Mouse (Mus musculus) thymus, adult 2 months (tissue): ENCODE results near the gene Gpr65.

Source experiments
- CTCF ChIP-seq: fragments of 200-500 bp; IDR thresholded peaks from 2 replicates; pipeline ENCODE4 v1.5.1; 2012; ENCODE audit warnings: mild to moderate bottlenecking, control low read depth, low read length, moderate library complexity, borderline replicate concordance; ENCODE audit not compliant: control insufficient read depth, poor library complexity, insufficient read depth; ENCODE audit errors: extremely low read depth
- POLR2A ChIP-seq: fragments of 200-500 bp; IDR thresholded peaks from 2 replicates; pipeline ENCODE4 v1.6.1; 2012; ENCODE audit warnings: mild to moderate bottlenecking, low read length, control low read depth, moderate library complexity; ENCODE audit not compliant: control insufficient read depth, poor library complexity, insufficient read depth; ENCODE audit errors: extremely low read depth

DNA sequence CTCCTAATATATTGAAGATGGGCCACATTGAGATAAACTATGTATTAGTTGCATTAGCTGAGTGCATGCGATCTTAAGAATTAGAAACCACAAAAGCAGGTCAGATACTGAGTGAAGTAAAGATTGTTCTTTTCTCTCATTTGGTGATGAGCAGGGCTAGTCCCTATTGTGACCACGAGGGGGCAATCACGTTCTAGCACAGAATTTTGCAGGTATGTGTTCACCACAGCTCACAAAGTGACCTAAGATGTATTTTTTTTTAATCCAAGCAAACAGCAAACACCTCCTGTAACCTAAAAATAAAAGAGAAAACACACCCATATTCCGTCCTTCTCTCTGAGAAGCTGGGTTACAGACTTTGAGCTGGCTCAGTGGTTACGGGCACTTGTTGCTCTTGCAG lies 12.1 kb downstream of the Gpr65 start:
- TF ChIP-seq POLR2A (no peak), CTCF (no peak)
